Mouse (Mus musculus) forebrain, embryonic 14.5 days (tissue): Measurements from ENCODE around the gene Gm21731. TPM values are rescaled to one million over a fixed set of nuclear protein-coding genes. Genes with fewer than 3 reads are reported as not detected.
"Not testable (repeated sequence)": the region's sequence is repeated elsewhere in the genome, so short reads cannot be mapped to it uniquely, and the experiment has no call there.

Source experiments
- ATAC-seq: fragments of 200-750 bp; cut with Nextera tagmentation; 2 replicates; pipeline ENCODE4 v1.8.0; 2017; ENCODE audit warnings: mild to moderate bottlenecking, moderate library complexity
- DNase-seq: peaks from one replicate; pipeline ENCODE4 v3.0.0-alpha.2; 2015; ENCODE audit warnings: low spot score
- H3K27ac ChIP-seq: fragments of 300-500 bp; sonication (generic); 2 replicates; pipeline ENCODE4 v1.5.1; 2014; ENCODE audit warnings: low read depth, mild to moderate bottlenecking, control low read depth, low read length, moderate library complexity
- H3K27me3 ChIP-seq: fragments of 300-500 bp; sonication (generic); replicated peaks from 2 replicates; pipeline ENCODE4 v1.6.1; 2014; ENCODE audit warnings: low read length, control low read depth, mixed read lengths; ENCODE audit not compliant: control insufficient read depth, insufficient read depth
- H3K36me3 ChIP-seq: fragments of 300-500 bp; sonication (generic); 2 replicates; pipeline ENCODE4 v1.6.1; 2014; ENCODE audit warnings: low read length, control low read depth; ENCODE audit not compliant: control insufficient read depth, insufficient read depth
- H3K4me1 ChIP-seq: fragments of 300-500 bp; sonication (generic); 2 replicates; pipeline ENCODE4 v1.6.1; 2014; ENCODE audit warnings: antibody characterized with exemption, low read length, control low read depth; ENCODE audit not compliant: control insufficient read depth, insufficient read depth
- H3K4me2 ChIP-seq: fragments of 300-500 bp; sonication (generic); 2 replicates; pipeline ENCODE4 v1.6.1; 2014; ENCODE audit warnings: mild to moderate bottlenecking, control low read depth, low read length
- H3K4me3 ChIP-seq: fragments of 300-500 bp; sonication (generic); 2 replicates; pipeline ENCODE4 v1.5.1; 2014; ENCODE audit warnings: low read depth, low read length, control low read depth
- H3K9ac ChIP-seq: fragments of 300-500 bp; sonication (generic); 2 replicates; pipeline ENCODE4 v1.6.1; 2014; ENCODE audit warnings: mild to moderate bottlenecking, low read length, control low read depth, moderate library complexity
- H3K9me3 ChIP-seq: fragments of 300-500 bp; sonication (generic); replicated peaks from 2 replicates; pipeline ENCODE4 v1.6.1; 2016; ENCODE audit warnings: low read length, control low read depth, mixed read lengths; ENCODE audit not compliant: control insufficient read depth
- WGBS: fragments of 180-500 bp; shearing (Covaris S2); extraction: QIAGEN DNeasy Blood & Tissue Kit; methylation state at CpG from one replicate; pipeline ENCODE4 v1.1.7; 2014; 5-methylcytosine and 5-hydroxymethylcytosine counted together
- polyA plus RNA-seq: library from polyadenylated mRNA; unstranded; fragments of >200 nt; fragmentation: Nextera tagmentation; extraction: Ambion mirVana; gene quantifications from 2 replicates; pipeline ENCODE4 v1.2.1, GENCODE M21; 2014

The Gm21731 gene
- not detected in 2 replicates for polyA plus RNA-seq

GRCm38 (mm10) chr13:120238811-120239210 lies at the start of gene Gm21731:
Gene Gm21731 (plus strand): TSS chr13:120239111.
- H3K27ac ChIP-seq, H3K4me1 ChIP-seq, H3K4me2 ChIP-seq, DNase-seq, H3K27me3 ChIP-seq, H3K4me3 ChIP-seq, H3K36me3 ChIP-seq, H3K9ac ChIP-seq, H3K9me3 ChIP-seq, ATAC-seq: not testable (repeated sequence)

- H3K9me3 ChIP-seq, H3K27me3 ChIP-seq, DNase-seq, H3K4me1 ChIP-seq, H3K4me3 ChIP-seq, ATAC-seq, H3K9ac ChIP-seq, H3K36me3 ChIP-seq, H3K4me2 ChIP-seq, H3K27ac ChIP-seq: not testable (repeated sequence)
- WGBS, result 84% methylated on average over 6 of the region's 8 CpGs
Observed at GRCm38 (mm10) chr13:120196189-120196821, 42.6 kb upstream of the Gm21731 start.

DNA sequence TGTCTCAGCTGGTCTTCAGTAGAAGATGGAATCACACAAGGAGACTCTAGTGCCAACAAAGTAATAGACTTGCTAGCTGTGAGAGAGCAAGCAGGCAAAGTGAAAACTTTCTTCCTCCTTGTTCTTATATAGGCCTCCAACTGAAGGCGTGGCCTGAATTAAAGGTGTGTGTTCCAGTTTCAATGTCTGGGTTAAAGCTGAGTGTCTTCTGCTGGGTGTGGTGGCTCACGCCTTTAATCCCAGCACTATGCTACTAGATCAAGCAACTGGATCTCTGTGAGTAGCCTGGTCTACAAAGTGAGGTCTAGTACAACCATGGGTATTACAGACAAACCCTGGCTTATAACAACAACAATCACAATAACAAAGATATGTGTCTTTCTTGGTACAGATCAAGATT lies 23.1 kb upstream of the Gm21731 start, which contains the start of gene Gm21762:
Gene Gm21762 (minus strand): TSS at position 101 of the 400 bp plus-strand sequence.
- ATAC-seq, DNase-seq: not testable (repeated sequence)
- no CpG with 5 or more reads among the region's 2 CpGs for WGBS

GRCm38 (mm10) chr13:120220922-120221321 lies 18.0 kb upstream of the Gm21731 start:
- not testable (repeated sequence) for ATAC-seq, H3K36me3 ChIP-seq, H3K4me1 ChIP-seq, H3K4me3 ChIP-seq, DNase-seq, H3K9ac ChIP-seq, H3K27ac ChIP-seq, H3K4me2 ChIP-seq, H3K27me3 ChIP-seq, H3K9me3 ChIP-seq
- WGBS, result 84% methylated on average over 5 of the region's 5 CpGs

More for the DNA sequence above, 23.1 kb upstream of the Gm21731 start, which contains the start of gene Gm21762:
- H3K9ac ChIP-seq, H3K4me1 ChIP-seq, H3K36me3 ChIP-seq, H3K27me3 ChIP-seq, H3K4me3 ChIP-seq, H3K4me2 ChIP-seq, H3K27ac ChIP-seq, H3K9me3 ChIP-seq: not testable (repeated sequence)

- not testable (repeated sequence) for H3K27me3 ChIP-seq, ATAC-seq, H3K4me1 ChIP-seq, H3K9me3 ChIP-seq, H3K4me3 ChIP-seq, H3K36me3 ChIP-seq, H3K9ac ChIP-seq, H3K4me2 ChIP-seq, DNase-seq, H3K27ac ChIP-seq
- 93% methylated on average over 16 of the region's 25 CpGs for WGBS
Observed at GRCm38 (mm10) chr13:120223012-120223659, 15.8 kb upstream of the Gm21731 start.

DNA sequence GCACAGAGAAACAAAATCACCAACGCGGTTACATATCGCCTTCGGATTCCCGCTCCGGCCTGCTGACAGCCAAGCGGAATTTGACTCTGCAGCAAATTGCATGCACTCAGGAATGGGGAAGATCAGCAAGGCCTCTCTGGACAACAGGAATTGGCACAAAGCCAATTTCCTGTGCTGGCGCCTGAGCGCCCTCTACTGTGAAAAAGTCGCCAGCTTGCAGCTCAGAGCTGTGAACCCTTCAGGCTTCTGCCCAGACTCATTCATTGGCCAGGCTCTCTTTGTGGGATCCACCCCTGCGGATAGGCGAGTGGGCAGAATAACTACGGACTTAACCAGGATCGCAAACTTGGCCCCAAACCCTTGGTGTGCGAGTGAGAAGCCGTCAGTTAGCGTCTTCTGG lies 7.1 kb upstream of the Gm21731 start:
- H3K4me2 ChIP-seq, DNase-seq, H3K9me3 ChIP-seq, H3K27me3 ChIP-seq, H3K4me3 ChIP-seq, H3K36me3 ChIP-seq, H3K9ac ChIP-seq, H3K27ac ChIP-seq, H3K4me1 ChIP-seq: not testable (repeated sequence)
- 95% methylated on average over 15 of the region's 17 CpGs for WGBS
- ATAC-seq, result peak; percentile 48

DNA sequence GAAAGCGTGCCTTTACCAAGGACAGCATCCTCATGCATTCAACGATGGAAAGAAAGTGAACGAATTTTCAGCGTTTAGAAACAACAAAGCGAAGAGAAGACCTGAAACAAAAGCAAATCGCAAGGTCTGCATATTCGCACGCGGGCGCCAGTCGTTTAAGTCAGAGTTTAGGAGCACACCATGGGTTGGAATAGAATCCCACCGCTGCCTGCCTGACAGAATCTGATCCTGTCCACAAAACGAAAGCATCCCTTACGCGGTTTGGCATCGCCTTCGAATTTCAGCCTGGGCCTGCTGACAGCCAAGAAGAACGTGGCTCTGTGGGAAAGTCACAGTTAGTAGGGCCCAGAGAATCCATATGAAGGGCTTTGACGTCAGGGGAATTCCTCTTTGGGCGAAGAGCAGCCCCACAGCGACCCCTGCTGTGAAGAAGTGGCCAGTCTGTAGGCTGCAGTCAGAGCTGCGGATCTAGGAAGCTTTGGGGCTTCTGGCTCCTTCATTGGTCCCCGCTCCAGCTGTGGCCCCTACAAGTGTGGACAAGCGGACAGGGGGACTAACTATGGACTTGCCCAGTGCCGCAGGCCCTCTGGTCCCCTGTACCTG lies 6.4 kb upstream of the Gm21731 start:
- H3K9me3 ChIP-seq, H3K36me3 ChIP-seq, H3K27ac ChIP-seq, H3K27me3 ChIP-seq, ATAC-seq, H3K4me1 ChIP-seq, H3K4me2 ChIP-seq, DNase-seq, H3K9ac ChIP-seq, H3K4me3 ChIP-seq: not testable (repeated sequence)
- 74% methylated on average over 13 of the region's 25 CpGs for WGBS

DNA sequence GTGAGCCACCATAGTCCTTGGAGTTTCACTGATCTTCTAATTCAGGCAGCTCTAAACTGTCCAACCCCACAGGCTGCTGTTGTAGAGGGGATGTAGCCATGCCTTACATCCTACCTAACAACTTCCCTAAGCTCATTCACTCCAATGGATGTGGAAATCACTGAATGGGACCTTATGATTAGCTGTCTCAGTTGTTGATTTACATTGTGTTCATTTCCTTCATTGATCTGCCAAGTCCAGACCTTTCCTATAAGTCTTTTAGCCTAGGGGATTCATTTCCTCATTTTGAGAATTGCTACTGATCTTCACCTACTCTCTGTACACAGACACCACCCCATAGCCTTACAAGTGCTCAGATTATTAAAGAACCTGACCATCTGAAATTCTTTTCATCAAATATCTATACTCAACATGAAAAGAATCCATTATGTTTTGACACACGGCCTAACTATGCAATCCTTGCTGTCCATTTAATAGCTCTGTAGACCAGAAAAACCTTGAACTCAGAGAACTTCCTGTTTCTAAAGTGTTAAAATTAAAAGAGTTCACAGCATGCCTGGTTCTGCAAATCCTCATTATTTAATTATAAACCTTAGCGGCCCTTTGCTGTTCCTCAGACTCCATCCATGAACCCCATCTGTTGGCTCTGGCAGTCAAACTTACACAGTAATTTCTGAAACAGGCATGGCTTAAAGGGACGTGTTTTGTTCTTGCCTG lies 12.5 kb downstream of the Gm21731 start:
- not testable (repeated sequence) for H3K4me1 ChIP-seq, H3K4me2 ChIP-seq, H3K27me3 ChIP-seq, H3K36me3 ChIP-seq, H3K27ac ChIP-seq, H3K9me3 ChIP-seq, H3K4me3 ChIP-seq, ATAC-seq, H3K9ac ChIP-seq, DNase-seq
- 83% methylated on average over 2 of the region's 3 CpGs for WGBS
